Mouse (Mus musculus): ENCODE measurements around the gene Gm45618. TPM values are rescaled to one million over a fixed set of nuclear protein-coding genes. Genes with fewer than 3 reads are reported as not detected.
"Not testable (repeated sequence)": the region's sequence is repeated elsewhere in the genome, so short reads cannot be mapped to it uniquely, and the experiment has no call there.

Gm45618 gene
- not detected for total RNA-seq (2022)

DNA sequence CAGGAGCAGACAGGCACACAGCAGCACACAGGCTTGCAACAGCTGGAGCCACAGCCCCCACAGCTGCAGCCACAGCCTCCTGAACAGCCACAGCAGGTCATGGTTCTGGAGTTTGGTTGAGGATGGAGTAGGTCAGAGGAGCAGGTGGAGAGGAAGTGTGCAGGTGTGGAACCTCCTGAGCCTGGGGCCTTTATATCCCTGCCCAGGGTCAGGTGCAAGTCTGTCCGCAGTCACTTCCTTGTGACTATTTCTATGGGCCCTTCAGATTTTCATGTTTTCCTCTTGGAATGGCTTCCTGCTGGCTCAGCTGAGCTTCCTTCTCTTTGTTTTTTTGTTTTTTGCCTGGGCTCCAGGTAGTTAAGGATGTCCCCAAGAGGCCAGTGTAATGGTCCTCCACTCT lies at the start of gene Gm45618:
TSS of gene Gm45618 (minus strand) at position 101 of the 400 bp plus-strand sequence.
- not testable (repeated sequence) for DNase-seq (ENCODE audit: low spot score in 2 of 2)

DNA sequence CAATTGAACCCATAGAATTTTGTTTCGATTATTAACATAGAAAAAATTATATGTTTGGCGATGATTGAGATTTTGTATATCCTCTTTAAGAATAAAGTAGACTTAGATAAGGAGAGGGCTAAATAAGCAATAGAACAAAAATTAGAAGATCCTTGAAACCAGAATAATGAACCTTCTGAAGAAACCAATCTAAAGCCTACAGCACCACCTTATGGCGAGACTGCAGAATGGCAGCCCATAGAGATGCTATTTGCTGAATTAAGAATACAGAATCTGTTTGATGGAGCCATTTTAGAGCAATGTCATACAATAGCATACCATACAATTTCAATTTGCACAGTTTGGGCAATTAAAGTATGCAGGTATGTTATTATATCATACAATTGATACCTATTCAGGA lies 49.3 kb upstream of the Gm45618 start:
- no peak for DNase-seq (ENCODE audit: low spot score in 2 of 2)

DNA sequence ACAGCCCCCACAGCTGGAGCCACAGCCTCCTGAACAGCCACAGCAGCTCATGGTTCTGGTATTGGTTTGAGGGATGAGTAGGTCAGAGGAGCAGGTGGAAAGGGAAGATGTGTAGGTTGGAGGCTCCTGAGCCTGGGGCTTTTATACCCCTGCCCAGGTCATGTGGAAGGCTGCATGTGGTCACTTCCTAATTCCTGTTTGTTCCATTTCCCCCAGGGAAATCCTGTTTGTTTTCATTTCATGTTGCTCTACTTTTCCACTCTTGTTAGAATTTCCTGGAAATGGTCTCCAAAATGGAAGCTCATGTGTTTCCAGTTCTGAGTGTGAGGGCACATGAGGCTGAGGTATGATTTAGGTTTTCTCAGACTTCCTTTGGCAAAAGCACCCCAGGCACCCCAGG lies 45.1 kb upstream of the Gm45618 start, which contains the start of gene Gm4553:
TSS of gene Gm4553 (minus strand) at position 101 of the 400 bp plus-strand sequence.
- DNase-seq (ENCODE audit: low spot score in 2 of 2), result not testable (repeated sequence)

DNA sequence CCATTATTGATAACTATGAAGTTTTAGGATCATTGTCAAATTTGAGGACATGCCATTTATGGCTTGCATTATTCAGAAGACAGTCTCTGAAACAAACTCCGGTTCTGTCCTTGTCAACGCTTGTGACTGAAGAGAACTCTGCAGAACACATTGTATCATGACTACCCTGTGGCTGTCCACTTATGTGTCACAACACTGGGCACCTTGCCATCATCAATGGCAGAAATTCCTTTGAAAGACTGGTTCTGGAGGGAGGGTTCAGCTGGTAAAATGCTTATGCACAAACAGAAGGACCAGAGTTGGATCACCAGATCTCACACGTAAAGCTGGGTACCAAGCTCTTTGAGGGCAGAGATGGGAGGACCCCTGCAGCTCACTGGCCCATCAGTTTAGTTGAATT lies 38.8 kb upstream of the Gm45618 start:
- DNase-seq (ENCODE audit: low spot score in 2 of 2), result no peak

DNA sequence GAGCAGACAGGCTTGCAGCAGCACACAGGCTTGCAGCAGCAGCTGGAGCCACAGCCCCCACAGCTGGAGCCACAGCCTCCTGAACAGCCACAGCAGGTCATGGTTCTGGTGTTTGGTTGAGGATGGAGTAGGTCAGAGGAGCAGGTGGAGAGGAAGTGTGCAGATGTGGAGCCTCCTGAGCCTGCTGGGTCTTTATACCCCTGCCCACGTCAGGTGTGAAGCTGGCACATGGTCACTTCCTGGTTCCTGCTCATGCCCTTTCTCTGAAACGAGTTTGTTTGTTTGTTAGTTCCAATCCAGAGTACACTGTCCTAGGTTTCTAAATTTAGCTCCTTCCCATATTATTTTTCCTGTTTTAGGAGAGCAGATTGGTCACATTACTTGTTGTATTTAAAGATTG lies 36.5 kb upstream of the Gm45618 start, which contains the start of gene Gm29735:
TSS of gene Gm29735 (minus strand) at position 101 of the 400 bp plus-strand sequence.
- not testable (repeated sequence) for DNase-seq (ENCODE audit: low spot score in 2 of 2)

DNA sequence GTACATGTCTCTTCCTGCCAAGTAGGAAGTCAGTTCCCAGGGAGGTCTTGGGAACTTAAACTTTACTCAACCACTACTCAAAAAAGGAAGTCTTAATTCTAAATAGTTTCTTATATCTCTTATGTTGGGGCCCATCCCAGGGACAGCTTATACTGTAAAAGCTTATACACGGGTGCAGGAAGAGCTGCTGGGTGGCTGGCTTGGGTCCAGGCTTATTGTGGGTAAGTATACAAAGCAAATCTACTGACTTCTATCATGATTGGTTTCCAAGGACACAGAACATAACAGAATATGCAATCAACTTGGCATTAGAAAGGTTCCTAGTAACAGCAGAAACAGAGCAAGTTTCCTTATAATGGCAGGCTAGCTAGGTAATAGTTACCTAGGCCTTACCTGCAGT lies 34.8 kb upstream of the Gm45618 start:
- DNase-seq (ENCODE audit: low spot score in 2 of 2), result no peak

DNA sequence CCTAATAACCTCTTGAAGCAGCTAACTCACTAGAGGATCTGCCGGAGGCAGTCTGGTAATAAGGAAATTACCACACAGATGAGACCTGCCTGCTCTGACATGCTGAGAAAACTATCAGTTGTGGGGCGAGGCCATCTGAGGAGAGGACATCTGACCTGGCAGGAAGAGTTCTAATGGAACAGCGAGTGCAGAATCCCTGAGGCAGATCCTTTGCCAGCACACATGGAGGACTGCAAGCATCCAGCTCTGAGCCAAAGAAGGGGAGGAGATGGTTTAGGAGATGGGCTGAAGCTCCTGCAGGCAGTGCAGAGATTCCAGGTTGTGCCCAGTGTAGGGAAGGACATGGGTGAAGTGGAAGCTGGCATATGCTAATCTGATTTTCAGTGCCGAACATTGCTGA lies 31.7 kb upstream of the Gm45618 start:
- DNase-seq (ENCODE audit: low spot score in 2 of 2), result no peak

DNA sequence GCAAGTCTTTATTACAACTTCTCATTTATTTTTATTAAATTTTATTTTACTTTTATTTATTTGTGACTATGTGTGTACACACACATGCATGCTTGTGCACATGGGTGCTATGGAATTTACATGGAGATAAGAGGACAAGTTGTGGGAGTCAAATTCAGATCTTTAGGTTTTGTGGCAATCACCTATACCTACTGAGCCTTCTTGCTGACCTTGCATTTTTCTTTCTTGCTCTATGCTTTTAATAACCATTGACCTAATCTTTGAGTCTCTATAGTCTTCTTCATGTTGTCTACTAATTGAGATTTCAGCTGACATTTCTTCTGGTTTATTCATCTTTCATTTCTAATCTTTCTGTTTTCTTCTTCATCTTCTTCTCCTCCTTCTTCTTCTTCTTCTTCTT lies 28.1 kb upstream of the Gm45618 start:
- no peak for DNase-seq (ENCODE audit: low spot score in 2 of 2)

DNA sequence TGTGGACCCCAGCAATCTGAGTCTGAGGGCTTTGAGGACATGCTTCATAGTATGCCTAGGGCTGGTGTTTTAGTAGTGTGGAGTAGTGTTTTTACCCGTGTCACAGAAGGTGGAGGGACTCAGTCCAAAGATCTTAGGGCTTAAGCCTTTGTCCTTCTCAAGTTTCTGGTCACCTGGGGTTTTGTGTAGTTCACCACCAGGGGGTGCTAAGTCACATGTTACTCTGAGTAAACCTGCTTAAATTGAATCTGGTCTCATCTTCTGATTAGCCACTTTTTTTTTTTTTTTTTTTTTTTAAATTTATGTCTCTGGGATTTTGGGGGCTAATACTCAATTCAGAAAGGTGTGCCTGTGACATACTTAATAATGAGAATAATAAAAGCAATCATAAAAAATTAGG lies 25.5 kb upstream of the Gm45618 start:
- DNase-seq (ENCODE audit: low spot score in 2 of 2), result no peak

DNA sequence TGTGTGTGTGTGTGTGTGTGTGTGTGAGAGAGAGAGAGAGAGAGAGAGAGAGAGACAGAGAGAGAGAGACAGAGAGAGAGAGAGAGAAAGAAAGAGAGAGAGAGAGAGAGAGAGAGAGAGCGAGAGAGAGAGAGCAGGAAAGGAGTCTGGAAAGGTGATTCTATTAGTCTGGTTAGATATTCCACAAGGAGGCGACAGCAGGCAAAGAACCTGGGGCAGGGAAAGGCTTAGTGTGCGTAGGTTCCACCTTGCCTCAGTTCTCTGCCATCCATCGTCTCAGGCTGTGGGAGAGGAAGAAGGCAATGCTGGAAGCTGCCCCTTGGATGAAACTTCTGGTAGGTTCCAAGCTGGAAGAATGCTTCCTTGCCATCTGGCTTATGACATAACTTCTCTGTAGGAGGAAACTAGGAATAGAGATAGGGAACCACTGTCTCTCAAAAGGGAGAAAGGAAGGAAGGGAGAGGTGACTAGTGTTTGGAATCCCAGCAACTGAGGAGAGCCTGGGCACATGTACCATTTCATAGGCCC lies 24.9 kb upstream of the Gm45618 start:
- DNase-seq (ENCODE audit: low spot score in 2 of 2), result peak in 1 of 2 experiments; percentile 20

DNA sequence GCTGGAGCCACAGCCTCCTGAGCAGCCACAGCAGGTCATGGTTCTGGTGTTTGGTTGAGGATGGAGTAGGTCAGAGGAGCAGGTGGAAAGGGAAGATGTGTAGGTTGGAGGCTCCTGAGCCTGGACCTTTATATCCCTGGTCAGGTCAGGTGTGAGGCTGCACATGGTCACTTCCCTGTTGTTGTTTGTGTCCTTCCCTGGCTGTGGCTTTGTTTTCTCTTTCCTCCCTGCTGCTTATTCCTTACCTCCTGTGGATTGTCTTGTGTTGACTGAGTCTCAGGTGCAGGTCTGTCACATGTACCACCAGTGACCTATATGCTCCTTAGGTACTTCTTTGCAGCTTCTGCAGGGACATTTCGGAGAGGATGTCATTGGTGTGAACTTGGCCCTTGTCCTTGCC lies 24.0 kb upstream of the Gm45618 start, which contains the start of gene Gm45337:
TSS of gene Gm45337 (minus strand) at position 101 of the 400 bp plus-strand sequence.
- DNase-seq (ENCODE audit: low spot score in 2 of 2), result no peak

DNA sequence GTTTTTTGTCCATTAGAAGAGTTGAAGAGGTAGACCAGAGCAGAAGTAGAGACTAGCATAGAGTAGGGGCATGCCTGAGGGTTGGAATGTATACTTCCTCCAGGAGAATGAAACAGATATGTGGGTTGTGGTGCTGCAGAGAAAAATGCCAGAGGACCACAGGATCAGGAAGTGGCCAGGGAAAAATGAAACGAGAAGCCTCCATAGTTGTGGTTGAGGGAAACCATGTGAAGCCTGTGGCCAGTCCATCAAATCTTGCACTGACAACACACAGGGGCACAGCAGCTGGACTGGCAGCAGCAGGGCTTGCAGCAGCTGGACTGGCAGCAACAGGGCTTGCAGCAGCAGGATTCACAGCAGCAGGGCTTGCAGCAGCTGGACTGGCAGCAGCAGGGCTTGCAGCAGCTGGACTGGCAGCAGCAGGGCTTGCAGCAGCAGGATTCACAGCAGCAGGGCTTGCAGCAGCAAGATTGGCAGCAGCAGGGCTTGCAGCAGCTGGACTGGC lies 23.0 kb upstream of the Gm45618 start:
- not testable (repeated sequence) for DNase-seq (ENCODE audit: low spot score in 2 of 2)

DNA sequence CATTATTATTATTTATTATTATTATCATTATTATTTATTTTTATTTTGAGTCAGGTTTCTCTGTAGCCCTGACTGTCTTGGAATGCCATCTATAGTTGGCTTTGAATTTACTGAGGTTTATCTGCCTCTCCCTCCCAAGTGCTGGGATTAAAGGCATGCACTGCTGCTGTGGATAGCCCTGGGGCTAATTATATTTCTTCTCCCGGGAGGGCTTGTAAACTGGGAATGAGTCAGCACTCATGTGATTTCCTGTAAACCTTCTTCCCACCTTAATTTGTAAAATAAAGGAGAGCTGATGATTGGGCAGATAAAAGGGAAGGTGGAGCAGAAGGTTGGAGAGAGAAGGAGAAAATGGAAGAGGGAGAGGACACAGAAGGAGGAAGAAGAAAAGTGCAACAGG lies 20.2 kb upstream of the Gm45618 start:
- no peak for DNase-seq (ENCODE audit: low spot score in 2 of 2)

DNA sequence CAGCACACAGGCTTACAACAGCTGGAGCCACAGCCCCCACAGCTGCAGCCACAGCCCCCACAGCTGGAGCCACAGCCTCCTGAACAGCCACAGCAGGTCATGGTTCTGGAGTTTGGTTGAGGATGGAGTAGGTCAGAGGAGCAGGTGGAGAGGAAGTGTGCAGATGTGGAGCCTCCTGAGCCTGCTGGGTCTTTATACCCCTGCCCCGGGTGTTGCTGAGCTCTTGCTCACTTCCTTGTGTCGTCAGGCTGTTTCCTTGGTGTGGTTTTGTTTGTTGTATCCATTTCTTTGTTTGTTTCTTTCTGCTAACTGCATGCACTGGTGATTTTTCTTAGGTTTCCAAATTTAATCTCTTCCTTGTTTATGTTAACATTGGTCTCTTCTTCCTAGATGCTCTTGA lies 15.4 kb upstream of the Gm45618 start, which contains the start of gene Gm39115:
TSS of gene Gm39115 (minus strand) at position 101 of the 400 bp plus-strand sequence.
- DNase-seq (ENCODE audit: low spot score in 2 of 2), result not testable (repeated sequence)

DNA sequence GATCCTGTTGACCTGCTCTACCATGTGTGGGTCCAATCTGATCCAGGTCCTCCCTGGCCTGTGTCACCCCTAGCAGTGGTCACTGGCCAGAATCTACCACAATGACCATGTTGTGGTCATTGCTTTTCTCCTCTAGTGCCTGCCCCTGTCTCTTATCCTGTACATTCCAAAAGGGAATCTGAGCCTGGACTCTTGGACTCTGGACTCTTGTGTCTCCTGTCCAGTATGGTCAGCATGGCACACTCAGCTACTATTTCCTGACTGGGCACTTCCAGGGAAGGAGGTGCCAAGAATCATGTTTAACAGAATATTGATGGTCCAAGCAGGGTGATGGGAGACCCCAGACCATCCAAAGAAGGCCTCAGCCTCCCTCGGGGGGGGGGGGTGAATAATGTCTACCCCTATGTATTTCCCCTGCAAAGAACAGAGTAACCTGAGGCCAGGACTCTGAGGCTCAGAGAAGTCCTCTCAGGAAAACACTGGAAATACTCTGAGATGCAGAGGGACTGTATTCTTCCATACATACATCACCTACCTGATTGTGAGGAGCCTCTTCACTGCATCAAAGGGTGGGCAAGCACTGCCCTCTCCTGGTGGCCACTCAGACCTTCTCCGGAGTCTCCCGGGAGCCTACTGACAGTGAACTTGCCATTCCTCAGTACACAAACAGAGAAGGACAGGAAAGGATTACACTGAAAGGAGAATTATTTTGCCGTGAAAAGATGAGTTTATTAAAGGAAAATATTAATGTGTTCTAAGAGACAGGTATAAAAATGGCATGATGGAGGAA lies 13.9 kb upstream of the Gm45618 start:
- DNase-seq (ENCODE audit: low spot score in 2 of 2), result peak in 1 of 2 experiments; percentile 9

DNA sequence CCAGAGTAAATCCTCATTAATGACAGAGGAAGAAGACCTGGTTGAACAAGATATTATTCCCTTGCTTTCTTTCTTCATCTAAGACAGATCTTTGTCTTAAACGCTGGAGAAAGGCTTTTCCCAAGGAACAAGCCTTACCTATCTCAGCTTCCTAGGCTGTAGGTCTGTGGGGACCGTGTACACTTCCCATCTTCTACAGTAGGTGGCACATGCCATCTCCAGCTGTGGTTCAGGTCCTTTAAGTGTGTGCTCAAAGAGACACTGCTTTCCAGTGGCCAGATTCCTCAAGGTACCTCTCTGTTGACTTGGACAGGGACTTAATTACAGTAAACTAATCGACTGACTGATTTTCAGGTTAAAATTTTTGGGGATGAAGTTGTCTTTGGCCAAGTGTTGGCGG lies 8.3 kb upstream of the Gm45618 start:
- no peak for DNase-seq (ENCODE audit: low spot score in 2 of 2)

DNA sequence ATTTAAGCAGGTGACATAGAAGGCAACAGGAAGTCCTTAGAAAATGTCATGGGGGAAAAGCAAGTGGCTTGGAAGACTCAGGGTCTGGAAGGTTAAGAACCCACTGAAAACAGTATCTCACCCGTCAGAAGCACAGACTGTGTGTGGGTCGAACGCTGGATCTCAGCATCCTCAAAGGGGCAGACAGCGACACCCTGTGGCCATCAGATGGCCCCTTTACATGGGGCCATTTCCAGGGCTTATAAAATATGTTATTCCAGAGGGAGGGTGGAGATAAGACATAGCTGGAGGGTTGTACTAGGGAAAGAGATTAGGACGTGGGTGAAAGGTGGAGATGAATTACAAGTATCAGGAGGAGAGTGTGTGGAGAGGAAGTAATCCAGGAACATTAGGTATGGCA lies 897 bp downstream of the Gm45618 start:
- DNase-seq (ENCODE audit: low spot score in 2 of 2), result no peak

DNA sequence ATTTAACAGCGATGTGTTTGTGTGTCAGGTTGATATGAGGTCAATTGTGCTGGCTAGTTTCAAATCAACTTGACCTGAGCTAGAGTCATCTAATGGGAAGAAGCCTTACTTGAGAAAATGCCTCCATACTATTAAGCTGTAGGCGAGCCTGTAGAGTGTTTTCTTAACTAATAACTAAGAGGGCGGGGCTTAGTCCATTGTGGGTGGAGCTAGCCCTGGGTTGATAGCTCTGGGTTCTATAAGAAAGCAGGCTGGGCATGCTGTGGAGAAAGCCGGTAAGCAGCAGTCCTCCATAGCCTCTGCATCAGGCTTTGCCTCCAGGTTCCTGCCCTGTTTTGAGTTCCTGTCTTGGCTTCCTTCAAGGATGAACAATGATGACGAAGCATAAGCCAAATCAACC lies 15.8 kb downstream of the Gm45618 start:
- no peak for DNase-seq (ENCODE audit: low spot score in 2 of 2)

DNA sequence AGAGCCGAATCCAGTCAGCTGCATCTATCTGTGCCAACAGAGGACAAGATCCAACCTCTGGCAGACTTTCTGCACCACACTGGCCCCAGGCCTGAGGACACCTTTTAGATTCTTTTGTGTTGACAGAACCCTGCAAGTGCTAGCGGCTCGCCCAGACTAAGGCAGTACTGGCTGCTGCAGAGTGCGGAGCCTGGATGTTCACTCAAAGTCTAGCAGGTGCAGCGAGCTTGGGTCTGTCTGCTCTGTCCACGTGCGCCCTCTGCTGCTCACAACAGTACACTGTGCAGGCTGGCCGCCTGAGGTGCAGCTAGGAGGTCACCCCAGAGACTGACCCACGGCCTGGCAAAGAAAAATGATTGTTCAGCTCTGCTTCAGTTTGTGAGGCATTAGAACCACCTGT lies 22.8 kb downstream of the Gm45618 start:
- DNase-seq (ENCODE audit: low spot score in 2 of 2), result no peak

DNA sequence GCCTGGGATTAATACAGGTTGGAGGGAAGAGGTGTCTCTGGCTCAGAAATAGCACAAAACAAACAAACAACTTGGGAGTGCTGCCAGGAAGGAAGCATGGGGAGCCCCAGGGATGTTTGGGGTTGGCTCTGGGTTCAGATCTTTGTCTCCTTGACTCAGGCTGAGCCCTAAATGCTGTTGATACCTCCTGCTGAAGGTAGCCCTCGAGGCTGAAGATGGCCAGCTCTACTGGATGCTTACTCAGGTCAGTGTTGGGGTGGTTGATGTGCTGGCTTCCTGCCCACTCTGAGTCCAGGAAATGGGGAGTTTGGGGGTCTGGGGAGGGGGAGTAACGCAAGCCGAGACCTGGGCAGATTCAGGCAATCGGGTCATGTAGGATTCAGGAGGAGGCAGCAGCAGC lies 23.8 kb downstream of the Gm45618 start:
- no peak for DNase-seq (ENCODE audit: low spot score in 2 of 2)

DNA sequence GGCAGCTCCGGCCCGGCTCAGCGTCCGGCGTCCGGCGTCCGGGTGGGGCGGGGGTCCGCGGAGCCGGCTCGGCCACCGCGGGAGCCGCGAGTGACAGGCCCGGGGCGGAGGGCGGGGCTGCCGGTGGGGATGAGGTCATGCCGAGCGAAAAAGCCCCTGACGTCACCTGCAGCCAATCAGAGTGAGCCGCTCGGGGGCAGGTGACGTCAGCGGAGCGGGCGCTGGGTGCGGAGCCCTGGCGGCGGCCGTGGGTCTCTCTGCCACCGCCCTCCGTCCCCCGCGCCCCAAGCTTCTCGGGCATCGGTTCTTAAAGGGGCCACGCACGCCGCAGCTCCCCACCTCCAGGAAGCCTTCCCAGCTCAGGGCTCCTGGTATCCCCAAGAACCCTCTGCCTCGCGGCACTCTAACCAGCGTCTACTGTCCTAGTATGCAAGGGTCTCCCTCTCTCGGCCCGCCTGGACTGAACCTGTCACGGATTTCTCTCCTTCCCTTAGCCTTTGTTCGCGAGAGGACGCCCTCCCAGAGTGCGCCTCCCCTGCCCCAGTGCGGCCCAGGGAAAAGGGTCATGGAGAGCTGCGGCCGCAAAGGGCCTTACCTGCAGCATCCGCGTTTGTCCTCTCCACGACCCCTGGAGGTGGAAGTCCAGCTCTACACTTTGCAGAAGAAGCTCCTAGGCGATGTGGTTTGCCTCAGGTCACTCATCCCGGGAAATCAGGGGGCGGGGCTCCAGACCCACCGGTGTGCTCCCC lies 25.2 kb downstream of the Gm45618 start, which contains the start of gene Dusp8:
TSS of gene Dusp8 (minus strand) at position 661 of the 749 bp plus-strand sequence.
- peak; percentile 85 to 93 for DNase-seq (ENCODE audit: low spot score in 2 of 2)
